Mouse (Mus musculus) gastrocnemius, adult 2 months (tissue): ENCODE measurements around the gene Gm9970. TPM values are rescaled to one million over a fixed set of nuclear protein-coding genes. Genes with fewer than 3 reads are reported as not detected.
A peak's percentile ranks its signal among the peaks of the same experiment; 100 is the strongest.

ENCODE experiments used
- DNase-seq: peaks from one replicate; pipeline ENCODE4 v3.0.0; 2022
- H3K27ac ChIP-seq: fragments of 200-600 bp; 2 replicates; pipeline ENCODE4 v1.8.1; 2022; ENCODE audit warnings: mild to moderate bottlenecking
- H3K4me3 ChIP-seq: fragments of 200-600 bp; 2 replicates; pipeline ENCODE4 v1.8.1; 2022; ENCODE audit warnings: mild to moderate bottlenecking, moderate library complexity
- CTCF ChIP-seq: fragments of 200-600 bp; IDR thresholded peaks from 2 replicates; pipeline ENCODE4 v1.8.1; 2022; ENCODE audit warnings: antibody characterized with exemption, mild to moderate bottlenecking, moderate library complexity
- intact Hi-C: fragments of 180-260 bp; cut with DNase I; formaldehyde crosslinking; loops from one replicate; pipeline ENCODE4 v1.15.1; 2025
- total RNA-seq, 2 experiments: library from RNA; stranded (reverse); gene quantifications; 2 replicates each; pipeline ENCODE4 v1.2.3; 2021

Gm9970 gene
- total RNA-seq, 2 experiments from 2014 or later: not detected

DNA sequence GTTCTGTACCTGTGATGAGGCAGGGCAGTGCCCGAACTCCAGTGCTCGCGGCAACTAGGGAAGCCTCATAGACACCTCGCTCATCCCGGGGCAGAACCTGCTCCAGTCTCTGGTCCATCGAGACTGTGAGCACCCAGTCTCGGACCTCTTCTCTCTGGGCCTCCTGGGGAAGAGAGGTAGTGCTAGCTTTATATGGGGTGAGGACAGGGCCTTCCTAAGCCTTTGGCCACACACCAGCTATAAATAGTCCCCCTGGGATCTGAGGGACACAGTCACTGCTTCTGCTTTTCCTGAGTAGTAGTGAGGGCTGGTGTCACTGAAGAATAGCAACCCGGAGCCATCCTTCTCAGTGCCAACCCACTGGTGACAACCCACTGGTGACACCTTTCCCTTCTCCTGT lies 12.8 kb upstream of the Gm9970 start:
- H3K27ac ChIP-seq: peak overlapping the region; percentile 81
- no peak for TF ChIP-seq CTCF
- intact Hi-C loops: no loop called here
- DNase-seq: no peak
- H3K4me3 ChIP-seq: peak overlapping the region; percentile 45

DNA sequence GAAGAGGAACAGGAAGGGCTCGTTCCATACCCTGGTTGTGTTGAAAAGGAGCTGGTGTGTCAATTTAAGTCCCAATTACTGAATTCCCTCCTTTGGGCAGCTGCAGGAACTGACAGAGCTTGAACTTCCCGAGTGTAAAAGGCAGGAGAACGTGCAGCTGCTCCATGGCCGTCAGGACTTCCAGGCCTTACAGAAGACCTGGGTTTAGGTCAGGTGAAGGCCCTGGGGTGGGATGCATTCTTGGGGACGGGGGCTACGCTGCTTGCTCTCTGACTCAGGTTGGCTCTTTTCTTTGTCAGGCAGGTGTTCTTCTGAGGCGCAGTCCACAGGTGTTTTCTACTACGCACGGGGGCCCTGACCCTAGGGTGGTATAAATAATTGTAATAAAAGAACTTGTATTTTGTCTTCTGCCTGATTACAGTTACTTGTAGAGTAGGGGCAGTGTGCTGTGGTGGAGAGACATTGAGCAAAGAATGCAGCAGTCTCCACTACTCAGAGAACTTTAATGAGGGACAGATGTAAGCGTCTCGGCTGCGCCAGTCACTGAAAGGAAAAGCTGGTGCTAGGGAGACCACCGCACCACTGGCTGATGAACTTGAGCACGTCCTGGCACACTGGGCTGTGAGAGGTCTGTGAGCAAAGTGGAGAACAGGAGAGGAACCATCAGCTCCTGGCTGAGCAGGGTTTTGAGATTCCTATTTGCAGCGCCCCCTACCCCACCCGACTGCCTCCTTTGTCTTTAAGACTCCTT lies 11.9 kb upstream of the Gm9970 start:
- no peak for DNase-seq
- no peak for TF ChIP-seq CTCF
- intact Hi-C loops: no loop called here

DNA sequence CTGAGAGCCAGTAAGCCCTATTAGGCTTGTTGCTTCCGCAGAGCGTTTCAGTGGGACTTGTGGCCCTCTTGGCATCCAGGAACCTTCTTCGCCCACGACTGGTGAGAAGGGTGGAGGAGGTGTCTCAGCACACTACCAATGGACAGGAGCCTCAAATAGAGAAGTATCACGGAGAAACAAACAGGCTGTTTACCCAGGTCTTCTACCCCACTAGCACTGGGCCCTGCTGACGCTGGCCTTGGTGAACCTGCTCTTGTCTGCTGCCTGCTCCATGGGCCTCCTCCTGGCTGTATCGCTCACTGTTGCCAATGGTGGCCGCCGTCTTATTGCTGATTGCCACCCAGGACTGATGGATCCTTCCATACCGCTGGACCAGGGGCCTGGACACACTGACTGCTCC lies 11.1 kb upstream of the Gm9970 start:
- Histone ChIP-seq H3K27ac (0 out of 2 replicates have a peak overlapping the region, but pooled peaks have one; percentile 12), H3K4me3 (no peak overlapping the region)
- DNase-seq: no peak
- intact Hi-C loops: no loop called here
- TF ChIP-seq CTCF: no peak

More for the DNA sequence above, 11.9 kb upstream of the Gm9970 start:
- Histone ChIP-seq H3K4me3 (no peak overlapping the region), H3K27ac (peak overlapping the region; percentile 81)

DNA sequence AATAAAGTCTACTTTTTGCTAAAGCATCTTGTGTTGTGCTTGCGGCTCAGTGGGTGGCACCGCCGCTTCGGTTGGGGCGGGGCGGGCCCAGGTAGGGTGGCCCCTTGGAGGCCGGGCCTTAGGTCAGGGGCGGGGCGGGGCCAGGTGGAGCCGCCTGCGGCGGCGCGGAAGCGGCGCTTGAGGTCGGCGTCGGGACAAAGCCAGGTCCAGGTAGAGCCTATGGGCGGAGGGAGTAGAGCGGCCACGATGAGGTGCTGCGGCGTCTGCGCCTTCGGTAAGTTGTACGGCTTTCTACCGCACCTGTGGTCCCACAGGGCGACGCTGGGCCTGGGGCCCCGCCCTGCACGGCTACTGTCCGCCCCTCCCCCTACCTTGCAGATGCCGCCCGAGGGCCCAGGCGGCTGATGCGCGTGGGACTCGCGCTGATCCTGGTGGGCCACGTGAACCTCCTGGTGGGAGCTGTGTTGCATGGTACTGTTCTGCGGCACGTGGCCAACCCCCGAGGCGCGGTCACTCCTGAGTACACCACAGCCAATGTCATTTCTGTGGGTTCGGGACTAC lies 10.6 kb upstream of the Gm9970 start, which contains the start of gene Krtcap3:
Krtcap3 (plus strand) TSS at position 151 of the 561 bp plus-strand sequence.
- intact Hi-C loops: no loop called here
- 0 out of 2 replicates have a peak within 1 kb of the TSS, but pooled peaks have one; percentile 12 for H3K27ac ChIP-seq
- no peak for DNase-seq
- no peak for TF ChIP-seq CTCF
- no peak within 1 kb of the TSS for H3K4me3 ChIP-seq

DNA sequence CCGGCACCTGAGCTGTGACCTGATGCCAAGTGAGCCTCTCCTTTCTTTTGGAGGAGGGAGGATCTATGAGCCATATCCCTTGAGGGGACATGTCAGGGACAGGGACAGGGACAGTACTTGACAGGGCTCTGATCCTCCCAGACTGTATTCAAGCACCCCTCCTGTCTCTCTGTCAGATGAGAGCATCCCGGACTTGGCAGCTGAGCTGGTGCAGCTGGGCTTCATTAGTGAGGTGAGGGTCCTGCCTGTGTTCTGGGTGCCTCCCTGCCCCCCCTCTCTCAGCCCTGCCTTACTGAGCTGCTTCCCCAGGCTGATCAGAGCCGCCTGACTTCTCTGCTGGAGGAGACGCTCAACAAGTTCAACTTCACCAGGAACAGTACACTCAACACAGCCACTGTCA lies 9.7 kb upstream of the Gm9970 start:
- intact Hi-C loops: no loop called here
- no peak for DNase-seq
- no peak for TF ChIP-seq CTCF
- H3K4me3 ChIP-seq: no peak overlapping the region
- H3K27ac ChIP-seq: no peak overlapping the region

DNA sequence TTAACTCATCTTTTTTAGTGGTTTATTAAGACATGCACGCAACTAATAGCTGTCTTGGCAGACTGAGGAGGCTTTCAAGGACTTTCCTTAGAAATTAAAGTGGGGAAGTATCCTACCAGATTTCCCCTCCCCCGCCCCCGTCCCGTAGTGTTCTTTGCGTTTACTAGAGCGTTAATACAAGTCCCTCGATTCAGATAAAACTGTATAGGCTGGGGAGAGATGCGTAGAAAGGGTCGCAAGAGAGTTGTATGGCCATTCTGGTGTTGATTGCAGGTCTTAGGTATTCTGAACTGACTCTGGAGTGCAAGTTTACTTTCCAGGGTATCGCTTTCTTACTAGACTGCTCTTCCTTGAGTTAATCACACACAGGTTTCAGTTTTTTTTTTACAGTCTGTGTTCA lies 1.2 kb upstream of the Gm9970 start:
- H3K4me3 ChIP-seq: peak overlapping the region; percentile 99
- peak overlapping the region; percentile 99 for H3K27ac ChIP-seq
- intact Hi-C loops: no loop called here
- DNase-seq: no peak
- TF ChIP-seq CTCF: no peak

DNA sequence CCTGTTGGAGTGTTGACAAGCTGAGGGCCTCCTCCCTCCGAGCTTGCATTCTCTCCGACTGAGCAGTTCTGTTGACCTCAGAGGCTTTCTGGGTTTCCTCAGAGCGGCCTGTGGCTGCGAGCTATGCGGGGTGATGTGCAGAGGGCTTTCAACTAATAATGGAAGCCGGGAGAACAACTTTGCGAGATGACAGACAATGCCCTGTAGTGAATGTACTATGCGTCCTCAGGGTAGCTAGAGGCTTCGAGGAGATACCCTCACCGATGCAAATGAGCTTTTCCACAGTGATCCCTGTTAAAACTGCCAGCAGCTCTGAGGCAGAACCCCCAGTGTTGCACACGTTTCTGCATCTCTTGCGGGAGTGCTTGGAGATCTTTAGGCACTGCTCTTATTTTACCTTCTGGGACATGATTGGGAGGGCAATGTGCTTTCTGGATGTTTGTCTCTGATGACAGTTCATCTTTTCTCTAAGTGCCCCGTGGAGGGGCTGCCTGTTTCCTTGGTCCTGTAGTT lies 546 bp upstream of the Gm9970 start:
- intact Hi-C loops: loop anchor here (2.0 kb wide), 2 partner anchors 21 to 49 kb away; partner anchors contain the start of genes Ift172 and Ppm1g
- H3K27ac ChIP-seq: peak overlapping the region; percentile 99
- no peak for DNase-seq
- TF ChIP-seq CTCF: no peak
- H3K4me3 ChIP-seq: peak overlapping the region; percentile 99

DNA sequence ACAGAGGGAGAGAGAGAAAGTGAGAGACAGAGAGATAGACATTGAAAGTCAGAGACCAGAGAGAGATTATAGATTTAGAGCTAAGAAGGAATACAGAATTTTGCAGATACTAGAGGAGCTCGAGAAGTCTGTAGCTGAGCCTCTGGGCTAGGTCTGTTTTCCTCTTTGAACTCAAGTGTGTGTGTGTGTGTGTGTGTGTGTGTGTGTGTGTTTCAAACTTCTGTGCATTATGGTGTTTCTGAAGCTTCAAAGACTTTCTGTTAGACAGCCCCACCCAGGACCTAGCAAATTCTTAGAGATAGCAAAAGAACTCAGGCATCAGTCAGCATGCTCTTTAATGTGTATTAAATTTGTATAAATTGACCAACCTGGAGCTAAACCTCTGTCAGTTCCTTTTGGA lies 14.4 kb downstream of the Gm9970 start:
- TF ChIP-seq CTCF: no peak
- no peak overlapping the region for H3K4me3 ChIP-seq
- DNase-seq: no peak
- H3K27ac ChIP-seq: no peak overlapping the region
- intact Hi-C loops: no loop called here

DNA sequence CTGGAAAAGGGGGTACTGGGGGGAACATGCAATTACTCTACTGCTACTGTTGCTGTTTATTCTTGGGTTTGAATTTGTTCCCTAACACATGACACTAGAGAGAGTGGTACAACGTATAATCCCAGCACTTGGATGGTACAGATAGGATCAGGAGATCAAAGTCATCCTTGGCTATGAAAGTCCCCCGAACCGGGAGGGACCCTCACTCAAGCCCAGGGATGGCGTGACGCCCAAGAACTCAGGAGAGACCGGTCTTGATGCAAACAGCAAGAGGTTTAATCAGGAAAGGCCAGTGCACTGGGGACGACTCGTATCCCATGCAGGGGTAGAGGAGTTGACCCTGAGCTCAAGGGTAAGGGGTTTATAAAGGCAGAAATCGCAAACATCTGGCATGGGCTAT lies 18.3 kb downstream of the Gm9970 start:
- Histone ChIP-seq H3K4me3 (no peak overlapping the region), H3K27ac (no peak overlapping the region)
- no peak for DNase-seq
- intact Hi-C loops: loop anchor here (5.0 kb wide), 1 partner anchor 40 kb away; the partner anchor contains the start of gene Gtf3c2
- no peak for TF ChIP-seq CTCF

DNA sequence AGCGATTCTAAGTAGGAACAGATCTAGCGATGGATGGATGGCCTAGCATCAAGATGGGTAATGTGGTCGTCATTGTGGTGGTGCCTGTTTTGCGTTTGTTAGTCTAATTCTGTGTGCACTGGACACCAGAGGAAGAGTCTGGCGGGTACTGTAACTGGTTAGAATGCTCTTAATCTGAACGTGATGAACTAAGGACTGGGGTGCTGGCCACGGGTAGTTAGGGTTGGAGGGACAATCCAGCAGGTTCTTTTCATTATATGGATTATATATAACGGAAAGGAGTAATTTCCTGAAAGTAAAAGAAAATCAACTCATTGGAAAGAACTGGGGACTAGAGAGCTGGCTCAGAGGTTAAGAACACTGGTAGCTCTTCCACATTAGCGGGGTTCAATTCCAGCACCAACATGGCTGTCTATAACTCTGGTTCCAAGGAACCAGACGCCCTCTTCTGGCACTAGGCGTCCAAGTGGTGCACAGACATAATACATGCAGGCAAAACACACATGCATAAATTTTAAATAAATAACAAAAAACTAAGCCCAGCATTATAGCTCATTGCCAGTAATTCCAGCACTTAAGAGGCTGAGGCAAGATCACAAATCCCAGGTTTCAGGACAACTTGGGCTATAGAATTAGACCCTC lies 19.6 kb downstream of the Gm9970 start:
- DNase-seq: no peak
- intact Hi-C loops: loop anchor here (2.0 to 5.0 kb wide), 3 partner anchors 19 to 39 kb away; partner anchors contain the start of genes Gm9970, Gtf3c2, Nrbp1 and Zfp513

DNA sequence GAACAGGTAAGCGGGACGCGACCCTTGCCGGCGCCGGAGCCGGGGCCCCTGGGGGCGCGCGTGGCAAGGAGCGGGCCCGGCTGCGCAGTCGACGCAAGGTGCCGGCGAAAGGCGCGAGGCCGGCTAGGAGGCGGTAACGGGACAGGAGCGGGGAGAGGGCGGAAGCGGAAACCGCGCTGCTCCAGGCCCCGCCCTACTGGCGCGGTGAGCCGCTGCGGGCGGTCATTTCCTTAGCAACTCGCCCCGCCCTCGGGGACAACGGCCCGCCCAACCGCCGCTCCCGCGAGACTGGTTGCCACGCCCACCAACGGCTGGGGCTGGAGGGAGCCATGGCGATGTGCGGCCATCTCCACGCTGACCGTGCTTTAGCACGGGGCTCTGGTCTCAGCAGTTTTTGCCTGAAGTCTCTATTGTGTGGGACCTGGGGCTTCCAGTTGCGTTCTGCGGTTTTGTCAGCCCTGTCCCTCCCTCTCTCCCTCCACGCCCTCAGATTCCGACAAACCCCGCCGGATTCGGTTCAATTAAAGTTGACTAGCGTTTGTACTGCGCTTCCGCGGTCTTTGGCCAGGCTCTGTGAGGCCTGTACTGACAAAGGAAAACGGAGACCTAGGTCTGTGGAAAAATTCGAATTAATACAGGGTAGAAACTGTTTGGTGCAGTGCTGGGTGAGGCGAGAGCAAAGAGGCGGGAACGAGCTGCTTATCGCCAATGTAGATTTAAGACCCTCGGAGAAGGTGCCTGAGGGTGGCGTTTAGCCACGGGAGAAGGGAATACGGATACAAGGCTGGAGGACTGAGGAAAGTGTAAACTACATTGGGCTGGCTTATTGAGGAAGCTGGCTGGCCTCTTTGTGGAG lies 20.4 kb downstream of the Gm9970 start, which contains the start of gene Ppm1g:
Ppm1g (minus strand) TSS at position 240 of the 856 bp plus-strand sequence.
- TF ChIP-seq CTCF: peak; percentile 10; the same call in 1 of the 2 replicates
- H3K4me3 ChIP-seq: peak within 1 kb of the TSS; percentile 98
- intact Hi-C loops: loop anchor here (2.0 to 5.0 kb wide), 3 partner anchors 18 to 38 kb away; partner anchors contain the start of genes Gm9970, Gtf3c2, Nrbp1 and Zfp513

More for the DNA sequence above, 19.6 kb downstream of the Gm9970 start:
- peak; percentile 30; the same call in 1 of the 2 replicates for TF ChIP-seq CTCF
- H3K27ac ChIP-seq: peak overlapping the region; percentile 96
- peak overlapping the region; percentile 98 for H3K4me3 ChIP-seq

More for the DNA sequence above, 20.4 kb downstream of the Gm9970 start, which contains the start of gene Ppm1g:
- H3K27ac ChIP-seq: peak within 1 kb of the TSS; percentile 96
- peak; percentile 99 for DNase-seq
